Mouse (Mus musculus): ENCODE results near the gene Svep1. TPM values are rescaled to one million over a fixed set of nuclear protein-coding genes. Genes with fewer than 3 reads are reported as not detected.

The Svep1 gene
- polyA plus RNA-seq, 2 experiments = 0.29 to 0.34 TPM

GRCm38 (mm10) chr4:58077536-58077935, 129.1 kb downstream of the Svep1 start:
- H3K4me2 ChIP-seq (ENCODE audit: low read depth) = no peak overlapping the region
- no peaks in the 10 kb centered on the region for H3K36me3 ChIP-seq (replicated peaks; ENCODE audit: control insufficient read depth, insufficient read depth, low read depth)
- no peaks in the 10 kb centered on the region for H3K9me3 ChIP-seq (ENCODE audit: control insufficient read depth, low read length)
- TF ChIP-seq CTCF (IDR thresholded peaks at IDR 0.05; ENCODE audit: low read depth) (no peak), EP300 (IDR thresholded peaks at IDR 0.05; ENCODE audit: low read depth) (no peak)
- H3K4me3 ChIP-seq (ENCODE audit: insufficient read depth in 1 of 2, low read depth in 2 of 2, low read length in 2 of 2) = no peak overlapping the region
- H3K4me1 ChIP-seq (replicated peaks; ENCODE audit: control insufficient read depth in 2 of 2, insufficient read depth in 2 of 2, low read length in 1 of 2) = no peaks in the 10 kb centered on the region
- ATAC-seq (ENCODE audit: insufficient read depth) = no peak
- no peaks in the 10 kb centered on the region for H3K27me3 ChIP-seq (ENCODE audit: control insufficient read depth, insufficient read depth, low read length)
- no peak overlapping the region for H3K27ac ChIP-seq
- no peak for DNase-seq (ENCODE audit: low read depth in 3 of 3, low spot score in 3 of 3)
- WGBS (ENCODE audit: insufficient replicate concordance) = 68% methylated on average over 4 of the region's 4 CpGs
- no peak overlapping the region for H3K9ac ChIP-seq (replicated peaks)

GRCm38 (mm10) chr4:58072888-58073287, 133.8 kb downstream of the Svep1 start:
- Histone ChIP-seq H3K9me3 (ENCODE audit: control insufficient read depth, low read length) (no peaks in the 10 kb centered on the region), H3K27me3 (ENCODE audit: control insufficient read depth, insufficient read depth, low read length) (no peaks in the 10 kb centered on the region), H3K27ac (no peak overlapping the region), H3K4me2 (ENCODE audit: low read depth) (no peak overlapping the region), H3K36me3 (replicated peaks; ENCODE audit: control insufficient read depth, insufficient read depth, low read depth) (no peaks in the 10 kb centered on the region), H3K9ac (replicated peaks) (no peak overlapping the region), H3K4me1 (replicated peaks; ENCODE audit: control insufficient read depth in 2 of 2, insufficient read depth in 2 of 2, low read length in 1 of 2) (no peaks in the 10 kb centered on the region), H3K4me3 (ENCODE audit: insufficient read depth in 1 of 2, low read depth in 2 of 2, low read length in 2 of 2) (no peak overlapping the region)
- no peak for DNase-seq (ENCODE audit: low read depth in 3 of 3, low spot score in 3 of 3)
- TF ChIP-seq CTCF (IDR thresholded peaks at IDR 0.05; ENCODE audit: low read depth) (no peak), EP300 (IDR thresholded peaks at IDR 0.05; ENCODE audit: low read depth) (no peak)
- no peak for ATAC-seq (ENCODE audit: insufficient read depth)
- WGBS (ENCODE audit: insufficient replicate concordance) = 68% methylated on average over 12 of the region's 12 CpGs

GRCm38 (mm10) chr4:58068886-58069285, 137.8 kb downstream of the Svep1 start:
- Histone ChIP-seq H3K4me1 (replicated peaks; ENCODE audit: control insufficient read depth in 2 of 2, insufficient read depth in 2 of 2, low read length in 1 of 2) (no peaks in the 10 kb centered on the region), H3K27ac (no peak overlapping the region), H3K9ac (replicated peaks) (no peak overlapping the region), H3K4me2 (ENCODE audit: low read depth) (no peak overlapping the region), H3K9me3 (ENCODE audit: control insufficient read depth, low read length) (no peaks in the 10 kb centered on the region), H3K27me3 (ENCODE audit: control insufficient read depth, insufficient read depth, low read length) (no peaks in the 10 kb centered on the region), H3K4me3 (ENCODE audit: insufficient read depth in 1 of 2, low read depth in 2 of 2, low read length in 2 of 2) (no peak overlapping the region), H3K36me3 (replicated peaks; ENCODE audit: control insufficient read depth, insufficient read depth, low read depth) (no peaks in the 10 kb centered on the region)
- TF ChIP-seq EP300 (IDR thresholded peaks at IDR 0.05; ENCODE audit: low read depth) = no peak
- no peak for TF ChIP-seq CTCF (IDR thresholded peaks at IDR 0.05; ENCODE audit: low read depth)
- ATAC-seq (ENCODE audit: insufficient read depth) (no peak), DNase-seq (ENCODE audit: low read depth in 3 of 3, low spot score in 3 of 3) (no peak)
- WGBS (ENCODE audit: insufficient replicate concordance) = 64% methylated on average over 5 of the region's 5 CpGs

- no peak overlapping the region for H3K4me3 ChIP-seq (ENCODE audit: insufficient read depth in 1 of 2, low read depth in 2 of 2, low read length in 2 of 2)
Observed at GRCm38 (mm10) chr4:58064721-58065120, 141.9 kb downstream of the Svep1 start.

GRCm38 (mm10) chr4:58062933-58063332, 143.7 kb downstream of the Svep1 start:
- 54% methylated on average over 1 of the region's 1 CpGs for WGBS (ENCODE audit: insufficient replicate concordance)
- DNase-seq (ENCODE audit: low read depth in 3 of 3, low spot score in 3 of 3) = no peak
- TF ChIP-seq EP300 (IDR thresholded peaks at IDR 0.05; ENCODE audit: low read depth) = no peak
- TF ChIP-seq CTCF (IDR thresholded peaks at IDR 0.05; ENCODE audit: low read depth) = no peak

More at GRCm38 (mm10) chr4:58064721-58065120, 141.9 kb downstream of the Svep1 start:
- Histone ChIP-seq H3K9me3 (ENCODE audit: control insufficient read depth, low read length) (no peaks in the 10 kb centered on the region), H3K27ac (no peak overlapping the region), H3K27me3 (ENCODE audit: control insufficient read depth, insufficient read depth, low read length) (no peaks in the 10 kb centered on the region), H3K4me2 (ENCODE audit: low read depth) (no peak overlapping the region), H3K9ac (replicated peaks) (no peak overlapping the region), H3K36me3 (replicated peaks; ENCODE audit: control insufficient read depth, insufficient read depth, low read depth) (no peaks in the 10 kb centered on the region), H3K4me1 (replicated peaks; ENCODE audit: control insufficient read depth in 2 of 2, insufficient read depth in 2 of 2, low read length in 1 of 2) (no peaks in the 10 kb centered on the region)
- TF ChIP-seq CTCF (IDR thresholded peaks at IDR 0.05; ENCODE audit: low read depth) (no peak), EP300 (IDR thresholded peaks at IDR 0.05; ENCODE audit: low read depth) (no peak)
- 26% methylated on average over 2 of the region's 2 CpGs for WGBS (ENCODE audit: insufficient replicate concordance)
- no peak for DNase-seq (ENCODE audit: low read depth in 3 of 3, low spot score in 3 of 3)
- no peak for ATAC-seq (ENCODE audit: insufficient read depth)

More at GRCm38 (mm10) chr4:58062933-58063332, 143.7 kb downstream of the Svep1 start:
- Histone ChIP-seq H3K9ac (replicated peaks) (no peak overlapping the region), H3K9me3 (ENCODE audit: control insufficient read depth, low read length) (no peaks in the 10 kb centered on the region), H3K4me1 (replicated peaks; ENCODE audit: control insufficient read depth in 2 of 2, insufficient read depth in 2 of 2, low read length in 1 of 2) (no peaks in the 10 kb centered on the region), H3K4me3 (ENCODE audit: insufficient read depth in 1 of 2, low read depth in 2 of 2, low read length in 2 of 2) (no peak overlapping the region), H3K27me3 (ENCODE audit: control insufficient read depth, insufficient read depth, low read length) (no peaks in the 10 kb centered on the region), H3K36me3 (replicated peaks; ENCODE audit: control insufficient read depth, insufficient read depth, low read depth) (no peaks in the 10 kb centered on the region), H3K4me2 (ENCODE audit: low read depth) (no peak overlapping the region), H3K27ac (no peak overlapping the region)
- no peak for ATAC-seq (ENCODE audit: insufficient read depth)

Measured in liver, embryonic 14.5 days (tissue).